ENCODE assay signal across 8 mouse cellular contexts in the genomic region with DNA sequence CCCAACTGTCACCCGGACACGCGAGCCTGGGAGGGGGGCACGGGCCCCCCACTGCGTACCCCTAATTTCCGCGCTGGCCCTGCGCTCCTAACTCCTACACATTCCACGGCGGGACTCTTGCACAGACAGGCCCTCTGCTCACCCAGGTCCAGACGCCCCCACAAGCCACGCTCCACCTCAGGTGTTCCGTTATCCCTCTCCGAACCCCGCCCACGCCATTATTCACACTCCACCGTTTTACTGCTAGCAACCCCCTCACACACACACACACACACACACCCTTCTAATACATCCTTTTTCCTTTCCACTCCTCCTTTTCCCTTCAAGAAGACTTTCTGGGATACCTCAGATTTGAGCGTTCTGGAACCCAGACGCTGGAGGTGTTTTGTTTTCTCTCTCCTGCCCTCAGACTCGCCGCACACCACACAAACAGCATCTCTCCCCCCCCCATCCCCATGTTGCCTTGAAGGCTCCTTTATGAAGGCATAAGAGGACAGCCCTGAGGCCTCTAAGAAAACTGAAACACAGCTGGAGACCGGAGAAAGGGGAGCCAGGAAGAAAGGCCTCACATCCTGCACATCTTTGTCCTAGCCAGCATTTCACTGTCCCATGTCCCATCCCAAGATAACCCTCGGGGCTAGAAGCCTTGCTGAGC. TPM values are rescaled to one million over a fixed set of nuclear protein-coding genes. Genes with fewer than 3 reads are reported as not detected.
DNase-seq lines count a peak whose midpoint lies in the region; ATAC-seq and TF ChIP-seq lines count a peak whose summit lies in the region.
"Had no signal": no experiment of that assay in that cellular context is flagged by ENCODE, and none has a peak within 500 bp of the region (broad histone marks: within the 10 kb centered on the region; RNA-seq: fewer than 3 reads in every experiment).

No protein-coding gene starts in this region.

- H3K27ac ChIP-seq in embryonic facial prominence, embryonic 10.5 days (replicated peaks): peak overlapping the region; percentile 79
- peak overlapping the region; percentile 76 for H3K27ac ChIP-seq in hindbrain, postnatal 0 days
- no peak overlapping the region for H3K27ac ChIP-seq in midbrain, embryonic 16.5 days (ENCODE audit: low read length)

- peak overlapping the region; percentile 68 for H3K4me3 ChIP-seq in embryonic facial prominence, embryonic 10.5 days
- peak overlapping the region; percentile 52 for H3K4me3 ChIP-seq in hindbrain, postnatal 0 days (ENCODE audit: low read length)
- peak overlapping the region; percentile 52 for H3K4me3 ChIP-seq in midbrain, embryonic 16.5 days (ENCODE audit: low read depth, low read length)

- no peaks in the 10 kb centered on the region for H3K9me3 ChIP-seq in embryonic facial prominence, embryonic 10.5 days
- no peaks in the 10 kb centered on the region for H3K9me3 ChIP-seq in hindbrain, postnatal 0 days (ENCODE audit: low read length)
- no peaks in the 10 kb centered on the region for H3K9me3 ChIP-seq in midbrain, embryonic 16.5 days (replicated peaks; ENCODE audit: control insufficient read depth, low read length, poor library complexity, severe bottlenecking)

- H3K27me3 ChIP-seq in embryonic facial prominence, embryonic 10.5 days (replicated peaks; ENCODE audit: low read depth, poor library complexity, severe bottlenecking): peaks cover 90% of the 10 kb centered on the region
- no peaks in the 10 kb centered on the region for H3K27me3 ChIP-seq in hindbrain, postnatal 0 days (ENCODE audit: insufficient read depth, low read length)
- peaks cover 8% of the 10 kb centered on the region for H3K27me3 ChIP-seq in midbrain, embryonic 16.5 days (ENCODE audit: control insufficient read depth, insufficient read depth, low read depth, low read length)

- no peaks in the 10 kb centered on the region for H3K36me3 ChIP-seq in embryonic facial prominence, embryonic 10.5 days (replicated peaks)
- no peaks in the 10 kb centered on the region for H3K36me3 ChIP-seq in hindbrain, postnatal 0 days (ENCODE audit: insufficient read depth, low read length)
- no peaks in the 10 kb centered on the region for H3K36me3 ChIP-seq in midbrain, embryonic 16.5 days (ENCODE audit: control insufficient read depth, insufficient read depth, low read length)

- H3K4me1 ChIP-seq in embryonic facial prominence, embryonic 10.5 days: peaks cover 98% of the 10 kb centered on the region
- peaks cover 36% of the 10 kb centered on the region for H3K4me1 ChIP-seq in hindbrain, postnatal 0 days (ENCODE audit: insufficient read depth, low read length)
- H3K4me1 ChIP-seq in midbrain, embryonic 16.5 days (ENCODE audit: control insufficient read depth, insufficient read depth, low read length): peaks cover 32% of the 10 kb centered on the region

- DNase-seq in right cerebral cortex, adult 18-20 months: peak; percentile 57
- no peak for DNase-seq in right cerebral cortex, postnatal 36 days (ENCODE audit: low spot score in 2 of 2)
- DNase-seq in embryonic facial prominence, embryonic 10.5 days (ENCODE audit: low spot score): no peak
- no peak for DNase-seq in hindbrain, postnatal 0 days (ENCODE audit: low spot score)
- DNase-seq in layer of hippocampus, postnatal 14 days (ENCODE audit: low spot score in 2 of 2): no peak

- H3K4me2 ChIP-seq in hindbrain, postnatal 0 days (ENCODE audit: low read depth, low read length): peak overlapping the region; percentile 97
- peak overlapping the region; percentile 96 for H3K4me2 ChIP-seq in midbrain, embryonic 16.5 days (ENCODE audit: low read length)

- no peak; the same call in 1 of the 2 replicates for ATAC-seq in hindbrain, postnatal 0 days
- ATAC-seq in midbrain, embryonic 16.5 days: peak; percentile 22; the same call in 1 of the 2 replicates
- no peak for ATAC-seq in activated CD4-positive, CD25-positive, alpha-beta regulatory T cell, adult 4 months

- peak overlapping the region; percentile 60 for H3K9ac ChIP-seq in hindbrain, postnatal 0 days (replicated peaks; ENCODE audit: low read length)
- peak overlapping the region; percentile 72 for H3K9ac ChIP-seq in midbrain, embryonic 16.5 days (ENCODE audit: low read depth, low read length)

- no peak for TF ChIP-seq CTCF in hindbrain, postnatal 0 days (IDR thresholded peaks at IDR 0.05; ENCODE audit: low read depth)

- 3% methylated on average over 23 of the region's 23 CpGs for WGBS in embryonic facial prominence, embryonic 10.5 days
- 6% methylated on average over 23 of the region's 23 CpGs for WGBS in hindbrain, postnatal 0 days
- 8% methylated on average over 23 of the region's 23 CpGs for WGBS in midbrain, embryonic 16.5 days

RNA-seq across cellular contexts. Expression of a gene that starts 3.5 kb away (rescaled TPM):
- 53.4 and 58.1 TPM in 2 replicates for polyA plus RNA-seq in embryonic facial prominence, embryonic 10.5 days (2016; fragmentation: Nextera tagmentation; extraction: Ambion mirVana)
- total RNA-seq in hindbrain, postnatal 0 days (2014; rRNA removed): 170 and 354 TPM in 2 replicates
- polyA plus RNA-seq in hindbrain, postnatal 0 days (2015; fragmentation: Nextera tagmentation; extraction: Ambion mirVana): 60.6 and 77.6 TPM in 2 replicates
- 37.8 and 40.7 TPM in 2 replicates for polyA plus RNA-seq in midbrain, embryonic 16.5 days (2015; fragmentation: Nextera tagmentation; extraction: Ambion mirVana)
- polyA plus RNA-seq in activated CD4-positive, CD25-positive, alpha-beta regulatory T cell, adult 4 months (2017; shearing (Covaris generic)): 10 to 100 TPM; 82.3 to 85.3 TPM
- 10 to 100 TPM; 17.5 to 22.9 TPM for total RNA-seq in layer of hippocampus, postnatal 14 days (2021)

RNA-seq across cellular contexts. Expression of a gene that starts 6.0 kb away (rescaled TPM):
- 0.39 TPM in 2 replicates for polyA plus RNA-seq in embryonic facial prominence, embryonic 10.5 days (2016; fragmentation: Nextera tagmentation; extraction: Ambion mirVana)
- total RNA-seq in hindbrain, postnatal 0 days (2014; rRNA removed): not detected in 2 replicates
- not detected in 2 replicates for polyA plus RNA-seq in hindbrain, postnatal 0 days (2015; fragmentation: Nextera tagmentation; extraction: Ambion mirVana)
- not detected in 2 replicates for polyA plus RNA-seq in midbrain, embryonic 16.5 days (2015; fragmentation: Nextera tagmentation; extraction: Ambion mirVana)
- not detected for polyA plus RNA-seq in activated CD4-positive, CD25-positive, alpha-beta regulatory T cell, adult 4 months (2017; shearing (Covaris generic))
- total RNA-seq in layer of hippocampus, postnatal 14 days (2021): not detected
- polyA plus RNA-seq: gonadal fat pad, adult 2 months had no signal

RNA-seq across cellular contexts. Expression of a gene that starts 22.8 kb away (rescaled TPM):
- 2,187 and 2,215 TPM in 2 replicates for polyA plus RNA-seq in embryonic facial prominence, embryonic 10.5 days (2016; fragmentation: Nextera tagmentation; extraction: Ambion mirVana)
- 982 and 1,365 TPM in 2 replicates for total RNA-seq in hindbrain, postnatal 0 days (2014; rRNA removed)
- 1,472 and 1,504 TPM in 2 replicates for polyA plus RNA-seq in hindbrain, postnatal 0 days (2015; fragmentation: Nextera tagmentation; extraction: Ambion mirVana)
- polyA plus RNA-seq in midbrain, embryonic 16.5 days (2015; fragmentation: Nextera tagmentation; extraction: Ambion mirVana): 1,403 and 1,446 TPM in 2 replicates
- 100 to 1,000 TPM; 836 to 982 TPM for polyA plus RNA-seq in activated CD4-positive, CD25-positive, alpha-beta regulatory T cell, adult 4 months (2017; shearing (Covaris generic))
- 1,000 to 10,000 TPM; 1,658 to 1,733 TPM for total RNA-seq in layer of hippocampus, postnatal 14 days (2021)

RNA-seq across cellular contexts. Expression of a gene that starts 32.2 kb away (rescaled TPM):
- polyA plus RNA-seq in embryonic facial prominence, embryonic 10.5 days (2016; fragmentation: Nextera tagmentation; extraction: Ambion mirVana): 95.8 and 101 TPM in 2 replicates
- 105 and 139 TPM in 2 replicates for total RNA-seq in hindbrain, postnatal 0 days (2014; rRNA removed)
- 90.3 and 94.0 TPM in 2 replicates for polyA plus RNA-seq in hindbrain, postnatal 0 days (2015; fragmentation: Nextera tagmentation; extraction: Ambion mirVana)
- 76.0 and 79.6 TPM in 2 replicates for polyA plus RNA-seq in midbrain, embryonic 16.5 days (2015; fragmentation: Nextera tagmentation; extraction: Ambion mirVana)
- 10 to 100 TPM; 27.7 to 33.8 TPM for polyA plus RNA-seq in activated CD4-positive, CD25-positive, alpha-beta regulatory T cell, adult 4 months (2017; shearing (Covaris generic))
- 10 to 100 TPM; 47.3 to 52.8 TPM for total RNA-seq in layer of hippocampus, postnatal 14 days (2021)

RNA-seq across cellular contexts. Expression of a gene that starts 40.4 kb away (rescaled TPM):
- 6.6 and 7.1 TPM in 2 replicates for polyA plus RNA-seq in embryonic facial prominence, embryonic 10.5 days (2016; fragmentation: Nextera tagmentation; extraction: Ambion mirVana)
- total RNA-seq in hindbrain, postnatal 0 days (2014; rRNA removed): 7.7 and 9.2 TPM in 2 replicates
- polyA plus RNA-seq in hindbrain, postnatal 0 days (2015; fragmentation: Nextera tagmentation; extraction: Ambion mirVana): 5.2 and 6.0 TPM in 2 replicates
- polyA plus RNA-seq in midbrain, embryonic 16.5 days (2015; fragmentation: Nextera tagmentation; extraction: Ambion mirVana): 3.6 and 3.7 TPM in 2 replicates
- 10 to 100 TPM; 28.3 to 50.2 TPM for polyA plus RNA-seq in activated CD4-positive, CD25-positive, alpha-beta regulatory T cell, adult 4 months (2017; shearing (Covaris generic))
- total RNA-seq in layer of hippocampus, postnatal 14 days (2021): 1 to 10 TPM; 3.4 to 3.6 TPM
